8 mouse cellular contexts compared by ENCODE assay signal in the genomic region with DNA sequence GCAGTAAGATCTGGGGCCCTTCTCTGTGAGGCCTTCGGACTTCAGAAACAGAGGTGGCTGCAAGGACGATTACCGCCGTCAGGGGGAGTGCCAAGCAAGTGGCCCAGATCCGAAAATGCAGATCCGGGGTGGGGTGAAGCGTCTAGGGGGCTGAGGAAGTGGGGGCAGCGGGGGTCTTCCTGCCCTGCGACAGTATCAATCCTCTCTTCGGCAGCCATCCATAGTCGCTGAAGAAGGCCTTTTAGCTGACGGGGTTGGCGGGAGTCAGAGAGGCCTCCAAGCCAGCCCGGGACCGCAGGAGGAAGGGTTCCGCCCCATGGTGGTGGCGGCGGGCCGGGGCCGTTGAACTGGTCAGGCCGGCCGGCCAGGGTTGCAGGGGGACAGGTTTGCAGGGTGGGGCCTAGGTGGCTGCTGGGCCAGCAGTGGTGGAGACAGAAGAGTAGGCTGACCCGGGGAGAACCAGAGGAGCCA. TPM values are rescaled to one million over a fixed set of nuclear protein-coding genes. Genes with fewer than 3 reads are reported as not detected.
DNase-seq lines count a peak whose midpoint lies in the region; ATAC-seq lines count a peak whose summit lies in the region.

No protein-coding gene starts in this region.

- H3K9ac ChIP-seq in hindbrain, embryonic 14.5 days: peak overlapping the region; percentile 49
- peak overlapping the region; percentile 45; the same call in 1 of the 2 replicates for H3K9ac ChIP-seq in midbrain, embryonic 16.5 days (ENCODE audit: low read depth, low read length)

- H3K4me3 ChIP-seq in hindbrain, embryonic 14.5 days (replicated peaks; ENCODE audit: low read length): peak overlapping the region; percentile 26
- peak overlapping the region; percentile 19 for H3K4me3 ChIP-seq in midbrain, embryonic 16.5 days (ENCODE audit: low read depth, low read length)

- H3K27ac ChIP-seq in hindbrain, embryonic 14.5 days: no peak overlapping the region
- H3K27ac ChIP-seq in midbrain, embryonic 16.5 days (ENCODE audit: low read length): no peak overlapping the region

- no peaks in the 10 kb centered on the region for H3K27me3 ChIP-seq in hindbrain, embryonic 14.5 days (ENCODE audit: control insufficient read depth, insufficient read depth, low read length)
- no peaks in the 10 kb centered on the region for H3K27me3 ChIP-seq in midbrain, embryonic 16.5 days (ENCODE audit: control insufficient read depth, insufficient read depth, low read depth, low read length)
- no peaks in the 10 kb centered on the region for H3K27me3 ChIP-seq in splenic B cell, adult 2 months (ENCODE audit: control insufficient read depth, insufficient read depth, low read length, poor library complexity, severe bottlenecking)

- H3K9me3 ChIP-seq in hindbrain, embryonic 14.5 days (ENCODE audit: control insufficient read depth, low read length): no peaks in the 10 kb centered on the region
- H3K9me3 ChIP-seq in midbrain, embryonic 16.5 days (replicated peaks; ENCODE audit: control insufficient read depth, low read length, poor library complexity, severe bottlenecking): no peaks in the 10 kb centered on the region

- DNase-seq in cerebellum, adult 9-10 months: peak; percentile 39
- DNase-seq in cerebellum, adult 11-12 months: no peak
- DNase-seq in c-Kit-positive CD71-positive TER-119-negative erythroid progenitor cells, embryonic 14.5 days (ENCODE audit: low read depth): peak; percentile 32
- DNase-seq in forelimb bud, embryonic 11.5 days (ENCODE audit: low read depth, low spot score): peak; percentile 49
- peak; percentile 45 for DNase-seq in hindbrain, embryonic 14.5 days (ENCODE audit: low spot score)
- DNase-seq in liver: peak; percentile 59
- peak; percentile 74 for DNase-seq in splenic B cell, adult 2 months (ENCODE audit: low read depth, low spot score)

- H3K4me1 ChIP-seq in hindbrain, embryonic 14.5 days (replicated peaks; ENCODE audit: control insufficient read depth, insufficient read depth, low read length): peaks cover 14% of the 10 kb centered on the region; the same call in 1 of the 2 replicates
- H3K4me1 ChIP-seq in midbrain, embryonic 16.5 days (ENCODE audit: control insufficient read depth, insufficient read depth, low read length): peaks cover 20% of the 10 kb centered on the region

- ATAC-seq in hindbrain, embryonic 14.5 days (ENCODE audit: low FRiP score): no peak
- no peak for ATAC-seq in midbrain, embryonic 16.5 days

- 22% methylated on average over 23 of the region's 23 CpGs for WGBS in hindbrain, embryonic 14.5 days
- 23% methylated on average over 22 of the region's 23 CpGs for WGBS in midbrain, embryonic 16.5 days

- peaks cover 3% of the 10 kb centered on the region for H3K36me3 ChIP-seq in hindbrain, embryonic 14.5 days (replicated peaks; ENCODE audit: control insufficient read depth, insufficient read depth)
- H3K36me3 ChIP-seq in midbrain, embryonic 16.5 days (ENCODE audit: control insufficient read depth, insufficient read depth, low read length): no peaks in the 10 kb centered on the region
- H3K36me3 ChIP-seq in splenic B cell, adult 2 months (ENCODE audit: control insufficient read depth, insufficient read depth, low read length, poor library complexity, severe bottlenecking): no peaks in the 10 kb centered on the region

- peak overlapping the region; percentile 40 for H3K4me2 ChIP-seq in hindbrain, embryonic 14.5 days (replicated peaks)
- H3K4me2 ChIP-seq in midbrain, embryonic 16.5 days (ENCODE audit: low read length): peak overlapping the region; percentile 34

RNA-seq across cellular contexts. Expression of a gene that starts 6.9 kb away (rescaled TPM):
- 9.8 and 12.1 TPM in 2 replicates for polyA plus RNA-seq in hindbrain, embryonic 14.5 days (2014; fragmentation: Nextera tagmentation; extraction: Ambion mirVana)
- polyA plus RNA-seq in midbrain, embryonic 16.5 days (2015; fragmentation: Nextera tagmentation; extraction: Ambion mirVana): 8.0 and 10.5 TPM in 2 replicates

RNA-seq across cellular contexts. Expression of a gene that starts 44.7 kb away (rescaled TPM):
- polyA plus RNA-seq in hindbrain, embryonic 14.5 days (2014; fragmentation: Nextera tagmentation; extraction: Ambion mirVana): 36.2 and 38.7 TPM in 2 replicates
- polyA plus RNA-seq in midbrain, embryonic 16.5 days (2015; fragmentation: Nextera tagmentation; extraction: Ambion mirVana): 41.6 and 54.6 TPM in 2 replicates
